Mouse (Mus musculus) kidney, embryonic 16.5 days (tissue): ENCODE measurements around the gene Iqgap2. TPM values are rescaled to one million over a fixed set of nuclear protein-coding genes. Genes with fewer than 3 reads are reported as not detected.

Source experiments
- ATAC-seq: fragments of 200-750 bp; cut with Nextera tagmentation; 2 replicates; pipeline ENCODE4 v1.8.0; 2017; ENCODE audit warnings: moderate TSS enrichment; ENCODE audit not compliant: low FRiP score, low TSS enrichment
- H3K27ac ChIP-seq: fragments of 300-500 bp; sonication (generic); 2 replicates; pipeline ENCODE4 v1.5.1; 2014; ENCODE audit warnings: low read length
- H3K27me3 ChIP-seq: fragments of 300-500 bp; sonication (generic); 2 replicates; pipeline ENCODE4 v1.6.1; 2014; ENCODE audit warnings: low read length, control low read depth, mixed read lengths; ENCODE audit not compliant: insufficient read depth
- H3K36me3 ChIP-seq: fragments of 300-500 bp; sonication (generic); 2 replicates; pipeline ENCODE4 v1.6.1; 2014; ENCODE audit warnings: low read length, control low read depth, mixed read lengths; ENCODE audit not compliant: insufficient read depth
- H3K4me1 ChIP-seq: fragments of 300-500 bp; sonication (generic); 2 replicates; pipeline ENCODE4 v1.6.1; 2014; ENCODE audit warnings: low read length, control low read depth, mixed read lengths; ENCODE audit not compliant: insufficient read depth
- H3K4me2 ChIP-seq: fragments of 300-500 bp; sonication (generic); replicated peaks from 2 replicates; pipeline ENCODE4 v1.6.1; 2014; ENCODE audit warnings: low read depth, low read length
- H3K4me3 ChIP-seq: fragments of 300-500 bp; sonication (generic); 2 replicates; pipeline ENCODE4 v1.5.1; 2014; ENCODE audit warnings: mild to moderate bottlenecking, low read length
- H3K9ac ChIP-seq: fragments of 300-500 bp; sonication (generic); replicated peaks from 2 replicates; pipeline ENCODE4 v1.6.1; 2014; ENCODE audit warnings: low read length
- H3K9me3 ChIP-seq: fragments of 300-500 bp; sonication (generic); 2 replicates; pipeline ENCODE4 v1.6.1; 2016; ENCODE audit warnings: low read length, control low read depth
- WGBS: fragments of 180-500 bp; shearing (Covaris S2); extraction: QIAGEN DNeasy Blood & Tissue Kit; methylation state at CpG from one replicate; pipeline ENCODE4 v1.1.7; 2014; 5-methylcytosine and 5-hydroxymethylcytosine counted together
- polyA plus RNA-seq: library from polyadenylated mRNA; unstranded; fragments of >200 nt; fragmentation: Nextera tagmentation; extraction: Ambion mirVana; gene quantifications from 2 replicates; pipeline ENCODE4 v1.2.1, GENCODE M21; 2015

Gene Iqgap2
- polyA plus RNA-seq, 1 experiment from 2014 or later: 10.5 TPM

GRCm38 (mm10) chr13:95859271-95859670, 32.5 kb downstream of the Iqgap2 start:
- Histone ChIP-seq H3K4me2 (no peak overlapping the region), H3K27ac (no peak overlapping the region), H3K27me3 (no peaks in the 10 kb centered on the region), H3K4me3 (no peak overlapping the region), H3K9me3 (no peaks in the 10 kb centered on the region), H3K9ac (no peak overlapping the region), H3K36me3 (no peaks in the 10 kb centered on the region), H3K4me1 (no peaks in the 10 kb centered on the region)
- WGBS: 62% methylated on average over 4 of the region's 4 CpGs
- no peak for ATAC-seq

- Histone ChIP-seq H3K27ac (no peak overlapping the region), H3K4me1 (no peaks in the 10 kb centered on the region), H3K4me3 (no peak overlapping the region), H3K36me3 (no peaks in the 10 kb centered on the region), H3K9ac (no peak overlapping the region), H3K27me3 (no peaks in the 10 kb centered on the region), H3K9me3 (no peaks in the 10 kb centered on the region), H3K4me2 (no peak overlapping the region)
- ATAC-seq: no peak
- 81% methylated on average over 9 of the region's 9 CpGs for WGBS
These were observed 32.9 kb downstream of the Iqgap2 start for GRCm38 (mm10) chr13:95858866-95859265.

GRCm38 (mm10) chr13:95855537-95855936, 36.2 kb downstream of the Iqgap2 start:
- H3K4me2 ChIP-seq: no peak overlapping the region
- no peaks in the 10 kb centered on the region for H3K27me3 ChIP-seq
- H3K9me3 ChIP-seq: no peaks in the 10 kb centered on the region
- H3K9ac ChIP-seq: no peak overlapping the region
- ATAC-seq: no peak
- no peaks in the 10 kb centered on the region for H3K36me3 ChIP-seq
- WGBS: 89% methylated on average over 4 of the region's 4 CpGs
- H3K4me3 ChIP-seq: no peak overlapping the region
- H3K4me1 ChIP-seq: no peaks in the 10 kb centered on the region
- no peak overlapping the region for H3K27ac ChIP-seq

GRCm38 (mm10) chr13:95851611-95852010, 40.1 kb downstream of the Iqgap2 start:
- no peaks in the 10 kb centered on the region for H3K27me3 ChIP-seq
- no peaks in the 10 kb centered on the region for H3K9me3 ChIP-seq
- no peak overlapping the region for H3K9ac ChIP-seq
- no peaks in the 10 kb centered on the region for H3K36me3 ChIP-seq
- H3K4me2 ChIP-seq: no peak overlapping the region
- H3K27ac ChIP-seq: no peak overlapping the region
- no peak overlapping the region for H3K4me3 ChIP-seq
- WGBS: 79% methylated on average over 4 of the region's 4 CpGs
- H3K4me1 ChIP-seq: no peaks in the 10 kb centered on the region
- no peak for ATAC-seq

- no peaks in the 10 kb centered on the region for H3K9me3 ChIP-seq
- H3K36me3 ChIP-seq: no peaks in the 10 kb centered on the region
- no peak overlapping the region for H3K9ac ChIP-seq
- H3K27ac ChIP-seq: no peak overlapping the region
- no peak overlapping the region for H3K4me2 ChIP-seq
- WGBS: 43% methylated on average over 5 of the region's 5 CpGs
- no peak for ATAC-seq
- H3K4me1 ChIP-seq: no peaks in the 10 kb centered on the region
- no peaks in the 10 kb centered on the region for H3K27me3 ChIP-seq
- H3K4me3 ChIP-seq: no peak overlapping the region
These were observed 41.3 kb downstream of the Iqgap2 start for GRCm38 (mm10) chr13:95850451-95850850.

GRCm38 (mm10) chr13:95849501-95850007, 42.2 kb downstream of the Iqgap2 start:
- Histone ChIP-seq H3K9me3 (no peaks in the 10 kb centered on the region), H3K4me3 (no peak overlapping the region), H3K4me2 (no peak overlapping the region), H3K27ac (no peak overlapping the region), H3K4me1 (no peaks in the 10 kb centered on the region), H3K27me3 (no peaks in the 10 kb centered on the region), H3K9ac (no peak overlapping the region), H3K36me3 (no peaks in the 10 kb centered on the region)
- ATAC-seq: no peak
- WGBS: 53% methylated on average over 7 of the region's 7 CpGs

- Histone ChIP-seq H3K27ac (no peak overlapping the region), H3K36me3 (no peaks in the 10 kb centered on the region), H3K4me2 (no peak overlapping the region), H3K9me3 (no peaks in the 10 kb centered on the region), H3K4me1 (no peaks in the 10 kb centered on the region), H3K4me3 (no peak overlapping the region), H3K9ac (no peak overlapping the region), H3K27me3 (no peaks in the 10 kb centered on the region)
- no peak for ATAC-seq
- WGBS: 49% methylated on average over 5 of the region's 5 CpGs
These were observed 45.4 kb downstream of the Iqgap2 start for GRCm38 (mm10) chr13:95846364-95846763.

GRCm38 (mm10) chr13:95844950-95845349, 46.8 kb downstream of the Iqgap2 start:
- no peaks in the 10 kb centered on the region for H3K9me3 ChIP-seq
- H3K36me3 ChIP-seq: no peaks in the 10 kb centered on the region
- no peak overlapping the region for H3K9ac ChIP-seq
- no peak overlapping the region for H3K27ac ChIP-seq
- no peaks in the 10 kb centered on the region for H3K27me3 ChIP-seq
- 68% methylated on average over 3 of the region's 3 CpGs for WGBS
- H3K4me3 ChIP-seq: no peak overlapping the region
- H3K4me2 ChIP-seq: no peak overlapping the region
- no peak for ATAC-seq
- H3K4me1 ChIP-seq: no peaks in the 10 kb centered on the region

- Histone ChIP-seq H3K27me3 (no peaks in the 10 kb centered on the region), H3K4me3 (no peak overlapping the region), H3K9me3 (no peaks in the 10 kb centered on the region), H3K36me3 (no peaks in the 10 kb centered on the region), H3K4me1 (no peaks in the 10 kb centered on the region), H3K9ac (no peak overlapping the region), H3K27ac (no peak overlapping the region), H3K4me2 (no peak overlapping the region)
- 89% methylated on average over 10 of the region's 10 CpGs for WGBS
- no peak for ATAC-seq
These were observed 48.2 kb downstream of the Iqgap2 start for GRCm38 (mm10) chr13:95843411-95844026.

- H3K4me1 ChIP-seq: no peaks in the 10 kb centered on the region
- no peak for ATAC-seq
These were observed 48.9 kb downstream of the Iqgap2 start for GRCm38 (mm10) chr13:95842803-95843202.

More at GRCm38 (mm10) chr13:95842803-95843202, 48.9 kb downstream of the Iqgap2 start:
- Histone ChIP-seq H3K4me3 (no peak overlapping the region), H3K4me2 (no peak overlapping the region), H3K9ac (no peak overlapping the region), H3K9me3 (no peaks in the 10 kb centered on the region), H3K36me3 (no peaks in the 10 kb centered on the region), H3K27ac (no peak overlapping the region), H3K27me3 (no peaks in the 10 kb centered on the region)
- 74% methylated on average over 7 of the region's 7 CpGs for WGBS
